Mouse (Mus musculus) bone marrow, adult 2 months (tissue): Measurements from ENCODE around the gene Pip4k2a. TPM values are rescaled to one million over a fixed set of nuclear protein-coding genes. Genes with fewer than 3 reads are reported as not detected.

Source experiments
- H3K27ac ChIP-seq: fragments of 200-500 bp; 2 replicates; pipeline ENCODE4 v1.5.1; 2012; ENCODE audit warnings: low read depth, mild to moderate bottlenecking, control low read depth, inconsistent platforms, low read length; ENCODE audit not compliant: control insufficient read depth, poor library complexity, insufficient read depth
- H3K4me1 ChIP-seq: fragments of 200-500 bp; 2 replicates; pipeline ENCODE4 v1.6.1; 2011; ENCODE audit warnings: low read length; ENCODE audit not compliant: control insufficient read depth, insufficient read depth
- H3K4me3 ChIP-seq: fragments of 200-500 bp; replicated peaks from 2 replicates; pipeline ENCODE3; 2011; ENCODE audit warnings: mild to moderate bottlenecking, low read depth, low read length, control low read depth; ENCODE audit not compliant: control insufficient read depth
- CTCF ChIP-seq: fragments of 200-500 bp; IDR thresholded peaks from 2 replicates; pipeline ENCODE4 v1.5.1; 2011; ENCODE audit warnings: low read length, control low read depth; ENCODE audit not compliant: control insufficient read depth, insufficient read depth
- POLR2A ChIP-seq: fragments of 200-500 bp; IDR thresholded peaks from 2 replicates; pipeline ENCODE4 v1.6.1; 2011; ENCODE audit warnings: low read depth, mild to moderate bottlenecking, control low read depth, low read length, borderline replicate concordance; ENCODE audit not compliant: control insufficient read depth
- WGBS: fragments of 180-500 bp; shearing (Covaris S2); methylation state at CpG from one replicate; pipeline ENCODE4 v1.1.7; 2018; 5-methylcytosine and 5-hydroxymethylcytosine counted together
- polyA plus RNA-seq: library from polyadenylated mRNA; stranded (reverse); fragments of >200 nt; gene quantifications from 2 replicates; pipeline ENCODE4 v1.2.4, GENCODE M21; 2011; ENCODE audit warnings: low replicate concordance; ENCODE audit not compliant: missing spikeins, insufficient read depth, insufficient read length

Pip4k2a gene
- polyA plus RNA-seq, 1 experiment = 46.7 TPM

GRCm38 (mm10) chr2:18916042-18916407, 81.9 kb downstream of the Pip4k2a start:
- Histone ChIP-seq H3K27ac (no peak overlapping the region), H3K4me1 (peaks cover 1% of the 10 kb centered on the region; the same call in 1 of the 2 replicates), H3K4me3 (no peak overlapping the region)
- no peak for TF ChIP-seq CTCF
- TF ChIP-seq POLR2A = no peak
- 30% methylated on average over 2 of the region's 2 CpGs for WGBS

- Histone ChIP-seq H3K27ac (no peak overlapping the region), H3K4me3 (no peak overlapping the region), H3K4me1 (peaks cover 1% of the 10 kb centered on the region; the same call in 1 of the 2 replicates)
- WGBS = 89% methylated on average over 9 of the region's 9 CpGs
- no peak for TF ChIP-seq POLR2A
Measured at GRCm38 (mm10) chr2:18915372-18916041, 82.4 kb downstream of the Pip4k2a start.

GRCm38 (mm10) chr2:18914750-18915149, 83.2 kb downstream of the Pip4k2a start:
- H3K27ac ChIP-seq = no peak overlapping the region
- TF ChIP-seq CTCF (no peak), POLR2A (no peak)
- peaks cover 1% of the 10 kb centered on the region; the same call in 1 of the 2 replicates for H3K4me1 ChIP-seq
- no peak overlapping the region for H3K4me3 ChIP-seq
- 75% methylated on average over 2 of the region's 2 CpGs for WGBS

- WGBS = 86% methylated on average over 3 of the region's 3 CpGs
Measured at GRCm38 (mm10) chr2:18913642-18914041, 84.3 kb downstream of the Pip4k2a start.

GRCm38 (mm10) chr2:18911251-18911934, 86.5 kb downstream of the Pip4k2a start:
- no peak overlapping the region for H3K27ac ChIP-seq
- H3K4me1 ChIP-seq = peaks cover 1% of the 10 kb centered on the region; the same call in 1 of the 2 replicates
- no peak overlapping the region for H3K4me3 ChIP-seq
- TF ChIP-seq CTCF (no peak), POLR2A (no peak)
- WGBS = 88% methylated on average over 6 of the region's 6 CpGs

More at GRCm38 (mm10) chr2:18913642-18914041, 84.3 kb downstream of the Pip4k2a start:
- TF ChIP-seq POLR2A = no peak
- Histone ChIP-seq H3K27ac (no peak overlapping the region), H3K4me3 (no peak overlapping the region), H3K4me1 (peaks cover 1% of the 10 kb centered on the region; the same call in 1 of the 2 replicates)

- H3K4me3 ChIP-seq = no peak overlapping the region
- no peaks in the 10 kb centered on the region; the same call in 1 of the 2 replicates for H3K4me1 ChIP-seq
- no peak for TF ChIP-seq CTCF
- no peak for TF ChIP-seq POLR2A
- no peak overlapping the region for H3K27ac ChIP-seq
- 80% methylated on average over 6 of the region's 6 CpGs for WGBS
Measured at GRCm38 (mm10) chr2:18910209-18910608, 87.7 kb downstream of the Pip4k2a start.

- no peak overlapping the region for H3K4me3 ChIP-seq
- H3K27ac ChIP-seq = no peak overlapping the region
- TF ChIP-seq CTCF (no peak), POLR2A (no peak)
- H3K4me1 ChIP-seq = no peaks in the 10 kb centered on the region; the same call in 1 of the 2 replicates
- WGBS = 77% methylated on average over 6 of the region's 6 CpGs
Measured at GRCm38 (mm10) chr2:18909713-18910112, 88.2 kb downstream of the Pip4k2a start.

GRCm38 (mm10) chr2:18907269-18907668, 90.7 kb downstream of the Pip4k2a start:
- no peak for TF ChIP-seq POLR2A
- no peak for TF ChIP-seq CTCF
- no peak overlapping the region for H3K27ac ChIP-seq
- WGBS = 91% methylated on average over 8 of the region's 8 CpGs
- no peak overlapping the region for H3K4me3 ChIP-seq
- no peaks in the 10 kb centered on the region; the same call in 1 of the 2 replicates for H3K4me1 ChIP-seq
